Mouse (Mus musculus) heart, embryonic 15.5 days (tissue): Measurements from ENCODE around the gene Gadd45g. TPM values are rescaled to one million over a fixed set of nuclear protein-coding genes. Genes with fewer than 3 reads are reported as not detected.

ENCODE experiments used
- ATAC-seq: fragments of 200-750 bp; cut with Nextera tagmentation; replicated peaks from 2 replicates; pipeline ENCODE4 v1.8.0; 2017; ENCODE audit warnings: low read depth, moderate TSS enrichment; ENCODE audit not compliant: insufficient number of reproducible peaks, insufficient read depth, low FRiP score
- H3K27ac ChIP-seq: fragments of 300-500 bp; sonication (generic); 2 replicates; pipeline ENCODE4 v1.5.1; 2015; ENCODE audit warnings: mild to moderate bottlenecking, inconsistent platforms
- H3K27me3 ChIP-seq: fragments of 300-500 bp; sonication (generic); 2 replicates; pipeline ENCODE4 v1.6.1; 2015; ENCODE audit warnings: inconsistent platforms
- H3K36me3 ChIP-seq: fragments of 300-500 bp; sonication (generic); 2 replicates; pipeline ENCODE4 v1.6.1; 2015; ENCODE audit warnings: mild to moderate bottlenecking, inconsistent platforms
- H3K4me1 ChIP-seq: fragments of 300-500 bp; sonication (generic); replicated peaks from 2 replicates; pipeline ENCODE4 v1.6.1; 2015; ENCODE audit warnings: inconsistent platforms
- H3K4me2 ChIP-seq: fragments of 300-500 bp; sonication (generic); 2 replicates; pipeline ENCODE4 v1.6.1; 2015; ENCODE audit warnings: inconsistent platforms, mild to moderate bottlenecking, moderate library complexity
- H3K4me3 ChIP-seq: fragments of 300-500 bp; sonication (generic); 2 replicates; pipeline ENCODE4 v1.5.1; 2015; ENCODE audit warnings: mild to moderate bottlenecking, inconsistent platforms
- H3K9ac ChIP-seq: fragments of 300-500 bp; sonication (generic); 2 replicates; pipeline ENCODE4 v1.6.1; 2015; ENCODE audit warnings: mild to moderate bottlenecking, inconsistent platforms
- H3K9me3 ChIP-seq: fragments of 300-500 bp; sonication (generic); replicated peaks from 2 replicates; pipeline ENCODE4 v1.6.1; 2016; ENCODE audit warnings: inconsistent platforms
- WGBS: fragments of 180-500 bp; shearing (Covaris S2); methylation state at CpG from one replicate; pipeline ENCODE4 v1.1.7; 2015; ENCODE audit warnings: mixed read lengths; 5-methylcytosine and 5-hydroxymethylcytosine counted together
- polyA plus RNA-seq: library from polyadenylated mRNA; unstranded; fragments of >200 nt; fragmentation: Nextera tagmentation; extraction: Ambion mirVana; gene quantifications from 2 replicates; pipeline ENCODE4 v1.2.1, GENCODE M21; 2015

Gene Gadd45g
- polyA plus RNA-seq, 1 experiment from 2014 or later, result 49.1 TPM

DNA sequence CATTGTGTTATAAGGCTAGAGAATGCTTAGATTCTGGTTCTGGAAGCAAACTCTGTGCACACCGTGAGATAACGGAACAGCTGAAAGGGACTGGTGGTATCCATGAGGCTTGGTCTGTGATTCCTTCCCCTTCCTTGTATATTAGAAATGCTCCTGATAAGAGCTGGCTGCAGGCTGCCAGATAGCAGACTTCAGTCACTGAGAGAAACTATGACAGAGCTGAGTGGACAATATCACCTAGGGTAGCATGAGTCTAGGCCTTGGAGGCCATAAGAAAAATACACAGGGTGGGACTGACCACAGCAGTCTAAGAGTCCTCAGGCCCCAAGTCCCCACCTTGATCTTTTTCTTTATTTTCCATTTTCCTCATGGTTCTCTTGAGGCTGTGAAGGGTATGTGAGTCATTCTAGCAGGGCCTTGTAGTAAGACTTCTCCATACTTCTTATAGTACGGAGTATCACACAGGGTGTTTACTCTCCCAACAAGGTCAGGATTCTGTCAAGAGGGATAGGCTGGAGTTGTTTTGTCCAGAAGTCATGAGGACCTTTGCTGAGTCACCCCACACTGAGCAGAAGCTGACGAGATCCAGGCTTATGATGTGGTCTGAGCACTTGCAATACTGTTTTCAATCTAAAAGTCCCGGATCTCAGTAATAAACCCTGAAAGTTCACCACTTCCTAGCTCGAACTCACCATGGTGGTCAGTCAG is 45.5 kb downstream of the Gadd45g start:
- 72% methylated on average over 6 of the region's 6 CpGs for WGBS
- peaks cover 14% of the 10 kb centered on the region for H3K4me1 ChIP-seq
- no peaks in the 10 kb centered on the region for H3K36me3 ChIP-seq
- H3K4me3 ChIP-seq, result no peak overlapping the region
- no peak overlapping the region for H3K27ac ChIP-seq
- no peak overlapping the region for H3K4me2 ChIP-seq
- no peak overlapping the region for H3K9ac ChIP-seq
- no peak for ATAC-seq
- H3K27me3 ChIP-seq, result no peaks in the 10 kb centered on the region
- no peaks in the 10 kb centered on the region for H3K9me3 ChIP-seq

DNA sequence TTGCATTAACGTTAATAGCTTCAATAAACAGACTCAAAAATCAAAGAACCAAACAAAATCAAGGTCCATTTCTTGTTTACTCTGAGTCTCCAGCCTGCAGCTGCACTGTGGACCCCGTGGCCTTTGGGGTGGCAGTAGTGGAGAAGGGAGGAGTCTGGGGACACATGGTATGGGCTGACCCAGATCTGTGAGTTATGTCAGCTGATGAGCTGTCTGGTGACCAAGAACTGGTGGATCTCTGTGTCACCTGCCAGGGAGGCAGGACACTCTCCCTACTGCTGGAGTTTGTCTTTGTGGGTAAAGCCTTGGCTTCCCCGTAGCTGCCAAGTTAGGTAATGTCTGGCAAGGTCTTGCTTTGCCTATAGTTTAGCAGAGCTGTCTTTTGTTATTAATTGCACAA is 51.1 kb downstream of the Gadd45g start:
- no peak for ATAC-seq
- H3K27me3 ChIP-seq, result no peaks in the 10 kb centered on the region
- no peaks in the 10 kb centered on the region for H3K36me3 ChIP-seq
- no peaks in the 10 kb centered on the region for H3K9me3 ChIP-seq
- H3K27ac ChIP-seq, result no peak overlapping the region
- no peak overlapping the region for H3K4me2 ChIP-seq
- H3K9ac ChIP-seq, result no peak overlapping the region
- H3K4me1 ChIP-seq, result peaks cover 18% of the 10 kb centered on the region
- WGBS, result 82% methylated on average over 3 of the region's 3 CpGs
- no peak overlapping the region for H3K4me3 ChIP-seq

Other genes starting within 250 kb of the Gadd45g start
- 221 and 236 TPM in 2 replicates for gene Cks2, start 201.4 kb upstream of the Gadd45g start, polyA plus RNA-seq
- 25.9 and 26.5 TPM in 2 replicates for gene Secisbp2, start 195.0 kb upstream of the Gadd45g start, polyA plus RNA-seq
- gene Sema4d, start 52.9 kb upstream of the Gadd45g start, polyA plus RNA-seq, result 14.7 and 19.8 TPM in 2 replicates